Mouse (Mus musculus) embryo, embryonic 10.5 days (tissue): ENCODE measurements at regions not wholly inside any gene's neighbourhood (a gene's known extent, or its start where the extent isn't known, plus 50 kb on each side); places are given as distances from the start of the nearest gene placed in this dataset.

Experiments
- DNase-seq: peaks from one replicate; pipeline ENCODE4 v3.0.0-alpha.2; 2015; ENCODE audit warnings: low spot score

- DNase-seq = no peak
Measured at GRCm38 (mm10) chrX:82528640-82529351, 419.9 kb upstream of the Dmd start.

GRCm38 (mm10) chrX:82571616-82572015 lies 377.1 kb upstream of the Dmd start:
- DNase-seq = no peak

- DNase-seq = peak; percentile 1
Measured at GRCm38 (mm10) chrX:82613361-82613760, 335.3 kb upstream of the Dmd start.

- no peak for DNase-seq
Measured at GRCm38 (mm10) chrX:82650359-82650758, 298.3 kb upstream of the Dmd start.
